Mouse (Mus musculus) natural killer cell, adult 2 months (primary cell): Measurements from ENCODE around the gene Fer.
"Not testable (repeated sequence)": the region's sequence is repeated elsewhere in the genome, so short reads cannot be mapped to it uniquely, and the experiment has no call there.

ENCODE experiments used
- DNase-seq, 2 experiments: peaks; one replicate each; pipeline ENCODE4 v3.0.0; 2022; ENCODE audit warnings: low spot score in 2 of 2

The Fer gene

DNA sequence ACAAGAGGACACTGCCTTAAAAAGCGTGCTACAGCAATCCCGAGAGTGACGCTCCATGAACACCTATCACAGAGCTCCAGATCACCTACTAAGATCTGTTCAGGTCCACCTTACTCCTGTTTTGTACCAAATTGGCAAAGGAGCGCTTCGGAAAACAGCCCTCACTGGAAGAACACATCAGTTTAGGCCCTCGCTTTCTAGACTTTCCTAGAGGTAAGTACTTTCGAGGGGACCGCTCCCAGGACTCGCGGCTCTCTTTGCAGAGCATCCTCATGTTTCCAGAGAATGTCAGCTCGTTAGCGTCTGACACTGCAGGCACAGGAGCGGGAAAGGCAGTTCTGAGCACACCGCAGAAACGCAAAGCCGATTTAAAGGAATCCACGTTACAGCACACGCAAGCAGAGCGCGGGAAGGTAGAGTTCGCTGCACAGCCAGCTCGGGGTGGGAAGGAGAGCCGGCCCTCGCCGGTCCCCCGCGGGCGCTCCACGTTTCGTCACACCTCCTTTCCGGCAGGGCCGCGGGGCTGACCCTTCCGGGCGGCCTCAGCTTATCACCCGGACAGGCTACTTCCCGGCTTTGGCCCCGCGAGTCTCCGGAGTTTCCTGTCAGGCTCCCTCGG is at the start of gene Fer:
TSS of gene Fer (plus strand) at position 51 of the 619 bp plus-strand sequence.
- peak in 1 of 2 experiments; percentile 4 for DNase-seq

GRCm38 (mm10) chr17:63813552-63813951 is 49.3 kb upstream of the Fer start:
- DNase-seq, result no peak

DNA sequence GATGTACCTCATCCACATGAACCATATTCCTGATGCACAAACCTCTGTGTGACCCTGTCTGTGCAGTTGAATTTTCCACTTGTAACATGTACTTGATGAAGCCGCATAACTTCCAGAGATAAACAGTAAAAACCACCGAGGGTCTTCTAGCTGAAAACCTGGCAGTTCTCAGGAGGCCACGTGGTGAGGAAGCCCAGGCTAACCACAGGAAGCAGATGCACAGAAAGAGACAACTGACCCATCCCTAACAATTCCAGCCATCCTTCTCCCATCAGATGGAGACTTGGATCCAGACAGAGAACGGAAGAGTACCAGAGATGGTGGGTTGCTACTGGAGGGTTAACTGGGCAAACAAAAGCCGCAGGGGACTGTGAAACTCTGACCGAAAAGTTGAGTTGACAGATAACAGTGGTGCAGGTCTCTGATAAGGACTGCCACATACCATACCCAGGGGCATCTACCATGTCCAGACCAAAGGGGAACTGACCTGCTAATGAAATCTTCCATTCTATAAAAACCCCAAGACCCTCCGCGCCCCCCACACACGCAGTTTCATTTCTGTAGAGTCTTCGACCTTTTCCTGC is 44.3 kb upstream of the Fer start:
- DNase-seq, result no peak

GRCm38 (mm10) chr17:63824141-63824540 is 38.7 kb upstream of the Fer start:
- no peak for DNase-seq

DNA sequence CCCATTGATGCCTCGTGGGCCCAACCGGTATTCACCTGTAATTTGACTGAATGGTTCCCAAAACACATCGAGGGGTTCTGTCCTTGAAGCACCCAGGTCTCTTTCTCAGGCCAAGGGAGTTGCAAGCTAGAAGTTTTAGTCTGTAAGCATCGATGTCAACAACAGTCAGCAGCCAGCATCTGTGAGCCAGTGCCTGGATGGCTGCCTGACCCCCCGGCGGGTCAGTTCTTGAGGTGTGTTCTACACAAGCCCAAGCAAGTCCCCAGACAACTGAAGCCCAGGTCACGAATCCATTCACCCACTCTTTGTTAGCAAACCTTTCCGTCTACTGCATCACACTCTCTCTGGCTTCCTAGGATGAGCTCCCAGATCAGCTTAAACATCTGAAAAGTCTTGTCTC is 36.7 kb upstream of the Fer start:
- DNase-seq, result no peak

- no peak for DNase-seq
Measured at GRCm38 (mm10) chr17:63826767-63827166, 36.1 kb upstream of the Fer start.

GRCm38 (mm10) chr17:63828561-63829332 is 34.1 kb upstream of the Fer start:
- DNase-seq, result no peak

- DNase-seq, result no peak
Measured at GRCm38 (mm10) chr17:63831550-63831949, 31.3 kb upstream of the Fer start.

- no peak for DNase-seq
Measured at GRCm38 (mm10) chr17:63836223-63836622, 26.6 kb upstream of the Fer start.

DNA sequence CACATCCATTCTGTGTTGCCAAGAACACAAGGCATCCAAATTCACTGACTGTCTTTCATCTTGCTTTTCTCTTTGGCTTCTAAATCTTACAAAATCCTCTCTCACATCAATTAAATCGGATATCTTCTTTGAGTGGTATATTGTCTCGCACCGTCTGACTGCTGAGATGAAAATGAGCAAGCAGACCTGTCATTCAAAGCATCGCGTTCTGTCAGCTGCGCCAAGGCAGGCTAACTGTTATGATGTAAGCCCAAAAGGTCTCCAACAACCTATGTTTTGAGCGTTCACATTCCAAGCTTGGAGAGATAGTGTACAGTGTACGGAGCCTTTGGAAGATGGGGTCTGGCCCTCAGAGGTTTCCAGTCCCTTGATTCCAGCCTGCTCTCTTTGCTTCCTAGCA is 26.2 kb upstream of the Fer start:
- no peak for DNase-seq

GRCm38 (mm10) chr17:63838144-63838543 is 24.7 kb upstream of the Fer start:
- no peak for DNase-seq

DNA sequence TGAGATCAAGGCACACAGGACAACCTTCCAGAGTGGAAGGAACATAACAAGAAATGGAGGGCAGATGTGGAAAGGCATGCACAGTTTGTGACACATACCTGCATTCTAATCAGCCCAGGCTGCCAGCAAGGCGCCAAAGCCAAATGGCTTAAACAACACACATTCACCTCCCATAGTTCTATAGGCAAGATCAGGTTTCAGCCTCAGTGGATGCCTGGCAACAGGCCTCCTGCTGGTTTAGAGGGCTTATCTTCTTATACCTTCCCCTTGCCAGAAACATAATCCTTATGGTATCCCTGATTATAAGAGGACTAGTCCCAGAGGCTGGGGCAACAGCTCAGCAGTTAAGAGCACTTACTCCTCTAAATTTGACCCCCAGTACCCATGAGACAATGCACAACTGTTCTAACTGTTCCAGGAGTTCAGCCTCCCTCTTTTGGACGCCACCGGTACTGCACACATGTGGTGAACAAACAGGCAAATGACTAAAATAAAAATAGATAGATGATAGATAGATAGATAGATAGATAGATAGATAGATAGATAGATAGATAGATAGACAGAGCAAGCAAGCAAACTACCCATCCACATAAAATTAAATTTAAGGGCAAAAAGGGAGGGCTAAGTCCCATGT is 23.1 kb upstream of the Fer start:
- DNase-seq, result no peak

- no peak for DNase-seq
Measured at GRCm38 (mm10) chr17:63842226-63842625, 20.6 kb upstream of the Fer start.

DNA sequence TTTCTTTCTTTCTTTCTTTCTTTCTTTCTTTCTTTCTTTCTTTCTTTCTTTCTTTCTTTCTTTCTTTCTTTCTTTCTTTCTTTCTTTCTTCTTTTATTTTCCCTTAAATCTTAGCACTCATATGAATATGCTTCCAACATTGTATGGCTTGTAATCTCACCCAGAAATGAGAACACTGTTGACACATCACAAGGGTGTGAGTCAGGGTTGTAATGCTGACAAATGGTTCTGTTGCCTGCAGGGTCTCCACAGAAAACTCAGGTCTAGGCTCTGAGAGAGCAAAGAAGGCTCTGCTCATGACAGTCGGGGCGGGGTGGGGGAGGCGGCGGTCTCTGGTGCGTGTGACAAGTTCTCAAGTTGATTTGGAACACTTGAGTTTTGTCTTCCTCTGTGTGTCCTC is 17.9 kb upstream of the Fer start:
- no peak for DNase-seq

DNA sequence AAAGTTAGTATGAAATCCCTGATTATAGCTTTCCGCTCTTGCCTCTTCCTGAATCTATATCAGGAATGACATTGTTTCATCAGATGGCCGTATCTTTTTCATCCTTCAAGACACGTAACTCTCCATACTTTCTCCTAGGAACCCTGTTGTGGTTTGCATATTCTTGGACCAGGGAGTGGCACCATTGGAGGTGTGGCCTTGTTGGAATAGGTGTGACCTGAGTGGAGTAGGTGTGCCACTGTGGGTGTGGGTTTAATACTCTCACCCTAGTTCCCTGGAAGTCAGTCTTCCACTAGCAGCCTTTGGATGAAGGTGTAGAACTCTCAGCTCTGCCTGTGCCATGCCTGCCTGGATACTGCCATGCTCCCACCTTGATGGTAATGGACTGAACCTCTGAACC is 17.1 kb upstream of the Fer start:
- not testable (repeated sequence) for DNase-seq

- DNase-seq, result no peak
Measured at GRCm38 (mm10) chr17:63849151-63849550, 13.7 kb upstream of the Fer start.

DNA sequence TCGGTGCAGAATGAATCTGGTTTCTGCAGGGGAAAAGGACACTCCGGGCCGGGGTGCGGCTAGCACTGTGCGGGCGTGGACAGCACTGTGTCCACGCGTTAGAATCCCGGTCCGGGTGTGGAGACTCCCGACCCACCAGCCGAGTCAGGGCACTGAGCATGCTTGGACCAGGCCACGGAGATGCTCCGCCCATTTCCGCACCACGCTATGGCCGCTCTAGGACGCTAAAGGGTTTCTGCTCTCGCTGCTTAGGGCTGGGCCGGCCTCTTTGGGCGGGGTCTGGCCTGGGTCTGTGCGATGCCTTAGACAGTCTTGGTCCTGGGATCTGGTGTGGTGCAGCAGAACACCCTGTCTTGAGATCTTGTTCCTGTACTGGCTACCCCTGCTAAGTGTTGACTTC is 13.3 kb upstream of the Fer start:
- peak; percentile 57 to 69 for DNase-seq

- DNase-seq, result peak; percentile 53 to 70
Measured at GRCm38 (mm10) chr17:63850016-63850415, 12.8 kb upstream of the Fer start.

GRCm38 (mm10) chr17:63857023-63857544 is 5.8 kb upstream of the Fer start:
- no peak for DNase-seq

DNA sequence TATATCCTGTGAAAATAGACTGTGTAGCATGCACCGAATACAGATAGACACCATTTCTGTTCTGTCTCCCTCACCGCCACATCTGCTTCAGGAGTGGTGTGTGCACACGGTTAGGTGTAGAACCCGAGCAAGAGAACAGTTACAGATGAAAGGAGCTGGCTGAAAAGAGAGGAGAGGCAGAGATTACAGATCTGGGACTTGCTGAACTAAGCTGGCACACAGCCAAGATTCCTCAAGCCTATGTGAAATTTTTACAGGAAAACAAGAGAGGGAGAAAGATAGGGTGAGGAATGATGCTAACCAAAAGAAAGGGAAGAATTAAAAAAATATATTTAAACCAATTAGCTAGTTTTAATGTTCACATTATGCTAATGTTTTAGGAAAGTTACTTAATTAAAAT is 1.9 kb upstream of the Fer start:
- no peak for DNase-seq

GRCm38 (mm10) chr17:63862399-63862798 is 463 bp upstream of the Fer start:
- DNase-seq, result no peak

GRCm38 (mm10) chr17:63863647-63864149 is 836 bp downstream of the Fer start, which contains the start of gene A930002H24Rik:
Gene A930002H24Rik (minus strand): TSS chr17:63863791.
- peak; percentile 91 to 92 for DNase-seq
